Mouse (Mus musculus) kidney, postnatal 0 days (tissue): ENCODE measurements around the gene Cacng7. TPM values are rescaled to one million over a fixed set of nuclear protein-coding genes. Genes with fewer than 3 reads are reported as not detected.

Source experiments
- ATAC-seq: fragments of 200-750 bp; cut with Nextera tagmentation; replicated peaks from 2 replicates; pipeline ENCODE4 v1.8.0; 2017; ENCODE audit warnings: low read depth, moderate number of reproducible peaks, moderate TSS enrichment, moderate library complexity; ENCODE audit not compliant: low FRiP score
- DNase-seq: peaks from one replicate; pipeline ENCODE4 v3.0.0-alpha.2; 2016; ENCODE audit warnings: low spot score
- H3K27ac ChIP-seq: fragments of 300-500 bp; sonication (generic); 2 replicates; pipeline ENCODE4 v1.5.1; 2014; ENCODE audit warnings: mild to moderate bottlenecking
- H3K27me3 ChIP-seq: fragments of 300-500 bp; sonication (generic); 2 replicates; pipeline ENCODE4 v1.6.1; 2014; ENCODE audit warnings: low read length, mixed read lengths; ENCODE audit not compliant: insufficient read depth
- H3K36me3 ChIP-seq: fragments of 300-500 bp; sonication (generic); 2 replicates; pipeline ENCODE4 v1.6.1; 2014; ENCODE audit warnings: low read length, mixed read lengths; ENCODE audit not compliant: insufficient read depth
- H3K4me1 ChIP-seq: fragments of 300-500 bp; sonication (generic); replicated peaks from 2 replicates; pipeline ENCODE4 v1.6.1; 2014; ENCODE audit warnings: antibody characterized with exemption, low read length, mixed read lengths; ENCODE audit not compliant: insufficient read depth
- H3K4me2 ChIP-seq: fragments of 300-500 bp; sonication (generic); 2 replicates; pipeline ENCODE4 v1.6.1; 2014; ENCODE audit warnings: mild to moderate bottlenecking, low read length, moderate library complexity, mixed read lengths
- H3K4me3 ChIP-seq: fragments of 300-500 bp; sonication (generic); replicated peaks from 2 replicates; pipeline ENCODE4 v1.5.1; 2014; ENCODE audit warnings: low read depth, low read length
- H3K9ac ChIP-seq: fragments of 300-500 bp; sonication (generic); 2 replicates; pipeline ENCODE4 v1.6.1; 2014; ENCODE audit warnings: low read depth, low read length
- H3K9me3 ChIP-seq: fragments of 300-500 bp; sonication (generic); replicated peaks from 2 replicates; pipeline ENCODE4 v1.6.1; 2016; ENCODE audit warnings: low read length, inconsistent platforms, mixed read lengths
- CTCF ChIP-seq: IDR thresholded peaks from 2 replicates; pipeline ENCODE4 v1.5.1; 2016; ENCODE audit warnings: antibody characterized with exemption, low read depth, mild to moderate bottlenecking, moderate library complexity
- WGBS: fragments of 180-500 bp; shearing (Covaris S2); extraction: QIAGEN DNeasy Blood & Tissue Kit; methylation state at CpG from one replicate; pipeline ENCODE4 v1.1.7; 2014; 5-methylcytosine and 5-hydroxymethylcytosine counted together
- polyA plus RNA-seq: library from polyadenylated mRNA; unstranded; fragments of >200 nt; fragmentation: Nextera tagmentation; extraction: Ambion mirVana; gene quantifications from 2 replicates; pipeline ENCODE4 v1.2.1, GENCODE M21; 2015

Gene Cacng7
- polyA plus RNA-seq, 1 experiment from 2014 or later, result 0.64 TPM

DNA sequence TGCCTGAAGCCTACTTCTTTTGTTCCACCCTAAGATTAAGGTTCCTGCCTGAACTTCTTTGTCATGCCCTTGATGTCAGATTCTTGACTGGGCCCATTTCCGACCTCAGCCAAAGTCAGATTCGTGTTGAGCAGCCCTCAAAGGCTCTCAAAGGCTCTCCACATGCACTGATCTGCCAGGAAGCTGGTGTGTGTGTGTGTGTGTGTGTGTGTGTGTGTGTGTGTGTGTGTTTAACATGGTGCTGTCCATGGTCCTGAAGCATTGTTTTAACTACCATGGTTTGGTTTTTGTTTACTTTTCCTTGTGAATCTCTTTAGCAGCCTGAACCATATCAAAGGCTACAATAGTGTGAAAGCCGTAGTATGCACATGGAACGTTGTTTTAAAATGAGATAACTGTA is 4.8 kb upstream of the Cacng7 start:
- Histone ChIP-seq H3K4me3 (no peak overlapping the region), H3K36me3 (no peaks in the 10 kb centered on the region), H3K4me1 (0 out of 2 replicates have a peak, but pooled peaks cover 8% of the 10 kb centered on the region), H3K9ac (no peak overlapping the region), H3K4me2 (no peak overlapping the region), H3K9me3 (no peaks in the 10 kb centered on the region), H3K27ac (no peak overlapping the region), H3K27me3 (0 out of 2 replicates have a peak, but pooled peaks cover 3% of the 10 kb centered on the region)
- WGBS, result 68% methylated on average over 4 of the region's 4 CpGs
- ATAC-seq, result no peak
- DNase-seq, result peak; percentile 29
- no peak for TF ChIP-seq CTCF

DNA sequence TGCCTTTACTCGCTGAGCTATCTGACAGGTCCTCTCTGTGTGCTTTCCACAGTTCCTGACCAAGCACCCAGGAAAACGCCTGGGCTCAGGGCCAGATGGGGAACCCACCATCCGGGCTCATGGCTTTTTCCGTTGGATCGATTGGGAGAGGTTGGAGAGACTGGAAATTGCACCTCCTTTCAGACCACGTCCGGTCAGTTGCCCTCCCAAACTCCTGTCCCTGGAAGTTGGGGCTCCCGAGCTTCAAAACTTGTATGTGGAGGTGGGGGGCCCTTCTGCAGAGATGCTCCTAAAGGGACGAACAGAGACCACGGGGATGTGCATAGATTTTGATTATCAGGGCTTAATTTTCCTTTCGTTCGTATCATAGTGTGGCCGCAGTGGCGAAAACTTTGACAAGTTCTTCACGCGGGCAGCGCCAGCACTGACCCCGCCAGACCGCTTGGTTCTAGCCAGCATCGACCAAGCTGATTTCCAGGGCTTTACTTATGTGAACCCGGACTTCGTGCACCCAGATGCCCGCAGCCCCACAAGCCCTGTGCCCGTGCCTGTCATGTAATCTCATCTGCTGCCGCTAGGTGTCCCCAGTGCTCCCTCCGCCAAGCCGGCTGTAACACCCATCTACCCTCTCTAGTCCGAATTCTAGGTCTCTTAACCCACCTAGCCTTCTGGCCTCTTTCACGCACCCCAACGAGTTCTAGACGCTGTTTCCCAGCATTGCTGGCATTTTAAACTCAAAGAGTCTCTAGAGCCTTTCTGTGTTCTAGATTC is 2.8 kb upstream of the Cacng7 start:
- H3K36me3 ChIP-seq, result no peaks in the 10 kb centered on the region
- 0 out of 2 replicates have a peak, but pooled peaks cover 3% of the 10 kb centered on the region for H3K27me3 ChIP-seq
- DNase-seq, result peak; percentile 81
- no peaks in the 10 kb centered on the region for H3K9me3 ChIP-seq
- ATAC-seq, result 0 out of 2 replicates have a peak, but pooled peaks have one; percentile 12
- no peak overlapping the region for H3K9ac ChIP-seq
- H3K4me3 ChIP-seq, result no peak overlapping the region
- 0 out of 2 replicates have a peak, but pooled peaks cover 8% of the 10 kb centered on the region for H3K4me1 ChIP-seq
- peak overlapping the region; percentile 34 for H3K4me2 ChIP-seq
- 19% methylated on average over 31 of the region's 31 CpGs for WGBS
- no peak overlapping the region for H3K27ac ChIP-seq
- peak; percentile 89 for TF ChIP-seq CTCF

DNA sequence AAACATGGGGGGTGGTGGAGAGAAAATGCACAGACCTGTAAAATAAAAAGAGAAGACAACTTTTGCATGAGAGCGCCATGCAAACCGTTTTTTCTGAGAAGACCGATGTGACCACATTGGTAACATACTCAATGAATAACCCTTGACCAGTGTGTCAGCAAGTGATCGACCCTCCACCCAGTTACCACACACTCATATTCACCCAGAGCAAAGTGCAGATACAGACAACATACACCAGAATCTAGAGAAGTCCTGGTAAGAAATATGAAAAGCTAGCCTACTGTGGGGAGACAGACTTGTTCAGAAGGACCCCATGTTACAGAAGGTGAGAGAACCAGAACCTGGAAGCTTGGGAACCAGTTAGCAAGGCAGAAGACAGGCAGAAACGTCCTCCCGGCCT is 1.6 kb upstream of the Cacng7 start:
- TF ChIP-seq CTCF, result no peak

DNA sequence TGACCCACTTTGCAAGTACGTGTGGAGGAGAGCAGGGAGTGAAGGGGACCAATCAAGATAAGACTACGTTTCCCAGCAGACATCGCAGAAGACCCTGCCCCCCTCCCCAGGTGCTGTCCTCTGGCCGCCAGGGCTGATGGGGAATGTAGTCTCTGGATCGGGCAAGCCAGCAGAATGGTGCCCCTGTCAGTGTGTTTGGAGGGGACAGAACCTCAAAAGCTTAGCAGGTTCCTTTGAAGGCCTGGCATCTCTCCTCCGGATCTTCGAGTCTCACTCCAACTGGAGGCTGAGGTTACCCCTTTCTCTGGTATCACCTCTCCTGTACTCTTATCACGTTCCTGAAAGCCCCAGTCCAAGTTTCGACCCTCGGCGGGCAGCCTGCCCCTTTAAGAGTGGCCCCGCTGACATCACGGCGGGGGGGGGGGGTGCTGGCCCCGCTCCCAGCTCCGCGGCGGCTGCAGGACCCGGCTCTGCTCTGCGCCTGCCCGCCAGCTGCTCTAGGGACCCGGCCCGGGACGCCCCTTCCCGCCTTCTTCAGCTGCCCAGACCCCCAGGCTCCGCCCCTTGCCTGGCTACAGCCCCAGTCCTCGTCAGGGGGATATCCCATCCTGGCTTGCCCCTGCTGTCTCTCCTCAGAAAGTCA is 1.1 kb upstream of the Cacng7 start:
- peak overlapping the region; percentile 74 for H3K4me2 ChIP-seq
- 0 out of 2 replicates have a peak, but pooled peaks cover 3% of the 10 kb centered on the region for H3K27me3 ChIP-seq
- no peaks in the 10 kb centered on the region for H3K36me3 ChIP-seq
- 0 out of 2 replicates have a peak overlapping the region, but pooled peaks have one; percentile 27 for H3K9ac ChIP-seq
- H3K4me1 ChIP-seq, result 0 out of 2 replicates have a peak, but pooled peaks cover 8% of the 10 kb centered on the region
- under 1% methylated on average over 27 of the region's 27 CpGs for WGBS
- 0 out of 2 replicates have a peak, but pooled peaks have one; percentile 14 for TF ChIP-seq CTCF
- DNase-seq, result peak; percentile 87
- H3K4me3 ChIP-seq, result peak overlapping the region; percentile 54
- H3K9me3 ChIP-seq, result no peaks in the 10 kb centered on the region
- H3K27ac ChIP-seq, result peak overlapping the region; percentile 13; the same call in 1 of the 2 replicates
- ATAC-seq, result peak; percentile 82

More for the DNA sequence above, 1.6 kb upstream of the Cacng7 start:
- Histone ChIP-seq H3K27me3 (0 out of 2 replicates have a peak, but pooled peaks cover 3% of the 10 kb centered on the region), H3K4me1 (0 out of 2 replicates have a peak, but pooled peaks cover 8% of the 10 kb centered on the region), H3K9ac (no peak overlapping the region), H3K27ac (no peak overlapping the region), H3K4me3 (peak overlapping the region; percentile 54; the same call in 1 of the 2 replicates), H3K9me3 (no peaks in the 10 kb centered on the region), H3K4me2 (peak overlapping the region; percentile 74), H3K36me3 (no peaks in the 10 kb centered on the region)
- DNase-seq (no peak), ATAC-seq (no peak)
- WGBS, result 44% methylated on average over 6 of the region's 6 CpGs

DNA sequence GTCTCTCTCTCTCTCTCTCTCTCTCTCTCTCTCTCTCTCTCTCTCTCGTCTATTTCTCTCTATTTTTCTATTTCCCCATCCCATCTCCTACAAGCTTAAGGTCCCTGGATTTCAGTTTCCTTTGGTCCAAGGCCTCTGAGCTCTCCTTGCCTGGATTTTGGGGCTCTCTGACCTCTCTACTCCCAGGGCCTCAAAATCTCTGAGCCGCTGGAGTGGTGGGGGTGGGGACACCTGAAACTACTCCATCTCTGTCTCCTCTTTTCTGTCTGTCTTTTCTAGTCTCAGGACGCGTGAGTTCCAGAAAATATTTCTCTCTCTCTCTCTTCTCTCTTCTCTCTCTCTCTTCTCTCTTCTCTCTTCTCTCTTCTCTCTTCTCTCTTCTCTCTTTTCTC is 535 bp upstream of the Cacng7 start:
- no peak for DNase-seq
- TF ChIP-seq CTCF, result no peak
- H3K4me3 ChIP-seq, result peak overlapping the region; percentile 54
- no peak overlapping the region for H3K27ac ChIP-seq
- H3K4me1 ChIP-seq, result 0 out of 2 replicates have a peak, but pooled peaks cover 8% of the 10 kb centered on the region
- 0 out of 2 replicates have a peak, but pooled peaks cover 3% of the 10 kb centered on the region for H3K27me3 ChIP-seq
- H3K36me3 ChIP-seq, result no peaks in the 10 kb centered on the region
- no peak for ATAC-seq
- no peaks in the 10 kb centered on the region for H3K9me3 ChIP-seq
- 2% methylated on average over 4 of the region's 4 CpGs for WGBS
- no peak overlapping the region for H3K9ac ChIP-seq
- peak overlapping the region; percentile 74 for H3K4me2 ChIP-seq

DNA sequence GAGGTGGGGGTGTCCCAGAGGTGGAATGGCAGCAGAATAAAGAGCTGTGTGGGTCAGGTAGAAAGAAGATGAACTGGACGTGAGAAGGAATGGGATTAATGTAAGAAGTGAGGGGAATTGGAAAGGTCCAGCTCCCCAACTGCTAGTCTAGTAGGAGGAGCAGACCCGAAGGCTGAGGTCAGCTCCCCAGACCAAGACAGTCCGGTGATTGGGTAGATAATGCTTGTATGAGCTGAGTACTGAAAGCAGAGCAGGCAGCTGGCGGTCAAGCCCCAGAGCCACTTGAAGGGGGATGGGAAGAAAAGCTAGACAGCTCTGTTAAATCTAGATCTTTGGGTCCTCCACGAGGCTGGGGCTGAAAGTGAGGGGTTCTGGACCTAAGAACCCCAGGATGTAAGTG is 787 bp downstream of the Cacng7 start:
- Histone ChIP-seq H3K9ac (peak overlapping the region; percentile 58; the same call in 1 of the 2 replicates), H3K4me2 (peak overlapping the region; percentile 74), H3K4me3 (peak overlapping the region; percentile 54), H3K27me3 (0 out of 2 replicates have a peak, but pooled peaks cover 3% of the 10 kb centered on the region), H3K27ac (no peak overlapping the region), H3K9me3 (no peaks in the 10 kb centered on the region), H3K36me3 (no peaks in the 10 kb centered on the region), H3K4me1 (0 out of 2 replicates have a peak, but pooled peaks cover 8% of the 10 kb centered on the region)
- no peak for TF ChIP-seq CTCF
- 0 out of 2 replicates have a peak, but pooled peaks have one; percentile 25 for ATAC-seq
- 16% methylated on average over 5 of the region's 5 CpGs for WGBS
- peak; percentile 27 for DNase-seq
